Mouse (Mus musculus) heart, adult 2 months (tissue): Measurements from ENCODE around the gene Kdm5b.

Experiments used
- CTCF ChIP-seq: fragments of 200-600 bp; IDR thresholded peaks from 2 replicates; pipeline ENCODE4 v1.8.1; 2022; ENCODE audit warnings: antibody characterized with exemption, mild to moderate bottlenecking, moderate library complexity
- EP300 ChIP-seq: fragments of 200-500 bp; IDR thresholded peaks from 2 replicates; pipeline ENCODE4 v1.6.1; 2011; ENCODE audit warnings: low read depth, low read length, control low read depth; ENCODE audit not compliant: insufficient read depth
- POLR2A ChIP-seq: fragments of 200-500 bp; IDR thresholded peaks from 2 replicates; pipeline ENCODE4 v1.6.1; 2011; ENCODE audit warnings: mild to moderate bottlenecking, low read depth, low read length, control low read depth; ENCODE audit not compliant: insufficient read depth

DNA sequence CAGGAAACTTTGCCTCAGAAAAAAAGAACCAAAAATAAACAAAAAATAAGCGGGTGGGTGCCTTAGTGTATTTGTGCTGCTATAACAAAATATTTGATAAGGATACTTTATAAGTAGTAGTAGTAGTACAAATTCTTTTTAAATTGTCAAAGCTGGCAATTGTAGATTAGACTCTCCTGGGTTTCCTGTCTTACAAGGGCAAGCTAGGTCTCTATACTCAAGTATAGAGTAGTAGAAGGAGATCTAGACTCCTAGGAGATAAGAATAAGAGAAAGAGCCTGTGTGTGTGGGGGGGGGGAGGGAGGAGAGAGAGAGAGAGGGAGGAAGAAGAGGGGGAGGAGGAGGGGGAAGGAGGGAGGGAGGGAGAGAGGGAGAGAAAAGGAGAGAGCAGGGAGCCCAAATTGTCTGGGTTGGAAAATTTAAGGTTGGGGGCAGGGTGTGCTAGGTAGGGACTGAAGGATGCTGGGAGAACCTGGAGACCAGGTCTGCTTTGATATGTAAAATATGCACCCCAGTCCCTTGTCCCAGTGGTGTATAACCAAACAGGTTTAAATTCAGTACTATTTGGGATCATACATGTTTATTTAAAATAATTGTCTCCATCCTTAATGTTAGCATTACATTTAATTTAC, 13.4 kb downstream of the Kdm5b start:
- TF ChIP-seq CTCF (no peak), POLR2A (no peak), EP300 (no peak)
